Mouse (Mus musculus): ENCODE data around the gene Dock3. TPM values are rescaled to one million over a fixed set of nuclear protein-coding genes. Genes with fewer than 3 reads are reported as not detected.

The Dock3 gene
- polyA plus RNA-seq, 1 experiment from 2014 or later = 1.7 TPM

DNA sequence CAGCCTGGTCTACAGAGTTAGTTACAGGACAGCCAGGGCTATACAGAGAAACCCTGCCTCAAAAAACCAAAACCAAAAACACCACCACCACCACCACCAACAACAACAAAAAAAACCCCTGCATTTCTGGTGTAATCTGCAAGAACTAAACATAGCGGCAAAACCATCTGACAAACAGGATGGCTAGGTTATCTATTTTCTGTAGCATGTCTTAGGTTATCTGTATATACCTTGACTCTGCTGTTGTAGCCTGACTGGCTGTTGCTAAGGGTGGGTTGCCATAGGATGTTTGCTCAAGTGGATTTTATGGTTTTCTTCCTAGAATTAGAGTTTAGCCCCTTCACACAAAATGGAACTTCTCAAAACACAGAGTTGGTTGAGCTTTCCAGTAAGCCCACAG is 38.1 kb upstream of the Dock3 start:
- 97% methylated on average over 1 of the region's 1 CpGs for WGBS
- no peaks in the 10 kb centered on the region for H3K36me3 ChIP-seq (replicated peaks)
- peaks cover 8% of the 10 kb centered on the region; the same call in 1 of the 2 replicates for H3K4me1 ChIP-seq
- H3K9me3 ChIP-seq = no peaks in the 10 kb centered on the region
- H3K4me3 ChIP-seq = no peak overlapping the region
- 0 out of 2 replicates have a peak, but pooled peaks cover 3% of the 10 kb centered on the region for H3K27me3 ChIP-seq (replicated peaks; ENCODE audit: low read depth, poor library complexity, severe bottlenecking)
- no peak for DNase-seq (ENCODE audit: low spot score)
- no peak overlapping the region for H3K27ac ChIP-seq (replicated peaks)

DNA sequence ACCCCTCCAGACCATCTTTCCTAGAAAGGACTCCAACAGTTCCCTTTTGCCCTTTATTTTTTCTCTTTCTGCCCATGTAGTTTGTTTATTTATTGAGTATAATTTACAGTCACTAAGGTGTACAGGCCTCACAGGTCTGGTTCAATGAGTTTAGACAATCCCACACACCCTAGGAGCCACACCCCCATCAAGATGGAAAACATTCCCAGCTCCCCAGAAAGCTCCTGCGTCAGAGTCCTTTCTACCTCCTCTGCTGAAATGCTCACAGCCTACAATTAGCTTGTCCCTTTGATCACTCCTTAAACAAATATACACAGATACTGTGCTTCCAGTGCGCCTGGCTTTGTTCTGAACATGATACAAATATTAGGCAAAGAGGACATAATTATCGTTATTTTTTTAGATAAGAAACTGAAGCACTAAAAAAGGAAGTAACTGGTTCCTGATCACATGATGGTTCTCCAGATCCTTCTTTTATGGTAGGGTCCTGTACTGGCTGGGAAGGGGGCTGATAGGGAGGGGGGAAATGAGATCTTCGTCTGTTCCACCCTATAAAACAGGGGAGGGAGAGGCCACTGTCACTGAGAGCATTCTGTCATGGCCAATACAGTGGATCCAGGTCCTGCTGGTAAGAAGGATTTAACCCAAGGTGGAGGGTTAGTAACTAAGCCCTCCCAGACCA is 36.2 kb upstream of the Dock3 start:
- Histone ChIP-seq H3K27me3 (replicated peaks; ENCODE audit: low read depth, poor library complexity, severe bottlenecking) (0 out of 2 replicates have a peak, but pooled peaks cover 3% of the 10 kb centered on the region), H3K4me1 (peaks cover 8% of the 10 kb centered on the region; the same call in 1 of the 2 replicates), H3K9me3 (no peaks in the 10 kb centered on the region), H3K27ac (replicated peaks) (no peak overlapping the region), H3K36me3 (replicated peaks) (no peaks in the 10 kb centered on the region), H3K4me3 (no peak overlapping the region)
- no peak for DNase-seq (ENCODE audit: low spot score)
- WGBS = 58% methylated on average over 4 of the region's 4 CpGs

DNA sequence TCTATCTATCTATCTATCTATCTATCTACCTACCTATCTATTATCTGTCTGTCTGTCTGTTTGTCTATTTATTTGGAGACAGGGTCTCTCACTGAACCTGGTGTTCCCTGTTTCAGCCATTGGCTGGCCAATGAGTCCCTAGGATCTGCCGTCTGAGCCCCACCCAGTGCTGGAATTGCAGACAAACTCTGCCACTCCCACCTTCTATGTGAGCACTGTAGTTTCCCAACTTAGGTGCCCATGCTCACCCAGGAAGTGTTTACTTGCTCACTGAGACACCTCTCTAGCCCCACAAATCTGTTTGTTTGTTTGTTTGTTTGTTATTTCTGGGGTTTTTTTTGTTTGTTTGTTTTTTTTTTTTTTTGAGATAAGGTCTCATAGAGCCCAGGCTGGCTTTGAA is 35.3 kb upstream of the Dock3 start:
- H3K36me3 ChIP-seq (replicated peaks) = no peaks in the 10 kb centered on the region
- H3K27ac ChIP-seq (replicated peaks) = no peak overlapping the region
- 0 out of 2 replicates have a peak, but pooled peaks cover 3% of the 10 kb centered on the region for H3K27me3 ChIP-seq (replicated peaks; ENCODE audit: low read depth, poor library complexity, severe bottlenecking)
- no peaks in the 10 kb centered on the region for H3K9me3 ChIP-seq
- no peak for DNase-seq (ENCODE audit: low spot score)
- 76% methylated on average over 1 of the region's 1 CpGs for WGBS
- no peak overlapping the region for H3K4me3 ChIP-seq
- peaks cover 8% of the 10 kb centered on the region; the same call in 1 of the 2 replicates for H3K4me1 ChIP-seq

DNA sequence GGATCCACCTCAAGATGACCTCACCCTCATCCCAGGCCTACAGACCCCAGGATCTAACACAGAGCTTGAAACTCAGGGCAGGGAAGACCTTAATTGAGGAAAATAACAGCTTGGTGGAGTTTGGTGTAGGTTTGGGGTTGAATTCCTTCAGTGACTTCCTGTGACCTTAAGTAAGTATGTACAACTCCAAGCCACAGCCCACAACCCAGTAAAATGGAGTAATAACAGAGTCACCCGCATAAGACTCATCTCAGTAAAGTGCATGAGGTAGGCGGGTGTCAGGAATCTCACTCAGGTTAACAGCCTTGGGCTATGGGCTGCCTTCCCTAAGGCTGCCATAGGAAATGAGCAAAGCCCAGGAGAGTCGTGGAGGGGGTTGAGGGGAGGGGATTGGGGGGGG is 33.0 kb upstream of the Dock3 start:
- H3K9me3 ChIP-seq = no peaks in the 10 kb centered on the region
- WGBS = 63% methylated on average over 3 of the region's 3 CpGs
- peaks cover 8% of the 10 kb centered on the region; the same call in 1 of the 2 replicates for H3K4me1 ChIP-seq
- H3K27me3 ChIP-seq (replicated peaks; ENCODE audit: low read depth, poor library complexity, severe bottlenecking) = no peaks in the 10 kb centered on the region
- H3K36me3 ChIP-seq (replicated peaks) = no peaks in the 10 kb centered on the region
- no peak for DNase-seq (ENCODE audit: low spot score)
- no peak overlapping the region for H3K4me3 ChIP-seq
- H3K27ac ChIP-seq (replicated peaks) = no peak overlapping the region

DNA sequence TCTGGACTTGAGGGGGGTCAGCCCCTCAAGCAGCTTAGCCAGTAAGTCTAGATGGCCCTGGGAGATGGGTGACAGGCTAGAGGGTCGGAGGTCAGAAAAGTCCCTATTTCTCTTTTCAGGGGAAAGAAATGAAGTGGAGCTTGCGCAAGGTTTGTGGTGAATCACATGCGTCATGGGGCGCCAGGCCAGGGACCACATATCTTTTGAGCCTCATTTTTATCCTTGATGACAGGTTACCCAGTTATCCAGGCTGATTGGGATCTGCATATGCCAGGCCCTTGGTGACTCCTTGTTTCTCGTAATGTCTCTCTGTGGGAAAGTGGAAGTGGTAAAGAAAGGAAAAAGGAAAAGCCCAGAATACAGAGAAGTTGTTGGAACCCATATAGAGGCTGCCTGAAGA is 32.2 kb upstream of the Dock3 start:
- Histone ChIP-seq H3K9me3 (no peaks in the 10 kb centered on the region), H3K36me3 (replicated peaks) (no peaks in the 10 kb centered on the region), H3K27me3 (replicated peaks; ENCODE audit: low read depth, poor library complexity, severe bottlenecking) (no peaks in the 10 kb centered on the region), H3K4me3 (no peak overlapping the region), H3K4me1 (peaks cover 8% of the 10 kb centered on the region; the same call in 1 of the 2 replicates), H3K27ac (replicated peaks) (no peak overlapping the region)
- no peak for DNase-seq (ENCODE audit: low spot score)
- WGBS = 92% methylated on average over 5 of the region's 5 CpGs

DNA sequence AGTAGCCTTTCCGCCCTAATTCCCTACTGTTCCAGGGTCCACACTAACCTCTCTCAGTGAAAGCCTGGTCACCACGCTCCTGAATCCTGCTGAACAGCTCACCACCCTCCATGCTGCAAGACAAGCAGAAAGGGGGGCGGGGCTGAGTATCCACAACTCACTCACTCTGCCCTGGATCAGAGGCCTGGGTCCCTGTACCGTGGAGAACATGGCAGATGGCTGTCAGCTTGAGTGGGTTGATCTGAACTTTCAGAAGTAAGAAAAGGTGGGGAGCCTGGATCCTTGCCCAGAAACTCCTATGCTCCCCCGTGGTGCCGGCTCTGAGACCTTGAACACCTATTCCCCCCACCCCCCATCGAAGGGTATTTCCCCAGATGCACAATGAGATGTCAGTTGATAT is 30.7 kb upstream of the Dock3 start:
- H3K36me3 ChIP-seq (replicated peaks) = no peaks in the 10 kb centered on the region
- H3K4me1 ChIP-seq = peaks cover 8% of the 10 kb centered on the region; the same call in 1 of the 2 replicates
- no peak overlapping the region for H3K4me3 ChIP-seq
- no peak for DNase-seq (ENCODE audit: low spot score)
- H3K27me3 ChIP-seq (replicated peaks; ENCODE audit: low read depth, poor library complexity, severe bottlenecking) = no peaks in the 10 kb centered on the region
- 81% methylated on average over 7 of the region's 7 CpGs for WGBS
- H3K27ac ChIP-seq (replicated peaks) = no peak overlapping the region
- no peaks in the 10 kb centered on the region for H3K9me3 ChIP-seq

DNA sequence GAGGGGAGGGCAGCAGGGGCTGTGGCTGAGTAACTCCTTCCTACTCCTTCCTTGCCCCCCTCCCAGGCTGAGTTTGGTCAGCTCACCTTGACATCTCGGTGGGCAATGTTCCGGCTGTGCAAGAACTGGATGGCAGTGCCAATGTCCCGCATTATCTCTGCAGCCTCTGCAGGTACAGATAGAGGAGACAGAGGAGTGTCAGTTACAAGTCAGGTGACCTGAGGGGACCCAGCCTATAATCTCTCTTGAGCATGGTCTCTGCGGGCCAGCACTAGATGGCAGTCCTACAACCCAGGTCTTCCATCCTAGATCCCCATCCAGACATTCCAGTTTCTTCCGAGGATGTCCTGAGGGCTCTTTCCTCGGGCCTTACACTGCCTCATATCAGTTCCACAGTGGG is 30.1 kb upstream of the Dock3 start:
- H3K4me1 ChIP-seq = peaks cover 8% of the 10 kb centered on the region; the same call in 1 of the 2 replicates
- DNase-seq (ENCODE audit: low spot score) = no peak
- H3K27ac ChIP-seq (replicated peaks) = no peak overlapping the region
- no peaks in the 10 kb centered on the region for H3K9me3 ChIP-seq
- no peaks in the 10 kb centered on the region for H3K27me3 ChIP-seq (replicated peaks; ENCODE audit: low read depth, poor library complexity, severe bottlenecking)
- WGBS = 78% methylated on average over 6 of the region's 6 CpGs
- no peak overlapping the region for H3K4me3 ChIP-seq
- no peaks in the 10 kb centered on the region for H3K36me3 ChIP-seq (replicated peaks)

DNA sequence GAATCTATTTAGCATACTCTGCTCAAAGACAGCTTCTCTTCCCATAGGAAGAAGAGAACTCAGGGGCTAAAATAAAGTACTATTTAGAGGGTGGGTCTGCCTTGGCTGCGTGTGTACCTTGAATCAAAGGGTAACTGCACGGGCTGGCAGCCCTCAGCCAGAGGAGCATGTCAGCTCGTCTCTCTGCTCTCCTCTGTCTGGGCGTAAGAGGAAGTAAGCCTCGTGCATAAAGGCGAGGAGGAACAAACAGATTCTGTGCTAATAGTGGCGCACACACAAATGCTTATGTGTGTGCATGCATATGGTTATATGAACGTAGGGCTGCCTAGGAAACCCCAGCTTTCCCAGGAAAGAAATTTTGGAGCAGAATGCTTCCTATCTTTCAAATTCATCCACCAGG is 29.1 kb upstream of the Dock3 start:
- Histone ChIP-seq H3K4me3 (no peak overlapping the region), H3K9me3 (no peaks in the 10 kb centered on the region), H3K4me1 (0 out of 2 replicates have a peak, but pooled peaks cover 5% of the 10 kb centered on the region), H3K27ac (replicated peaks) (no peak overlapping the region), H3K36me3 (replicated peaks) (no peaks in the 10 kb centered on the region), H3K27me3 (replicated peaks; ENCODE audit: low read depth, poor library complexity, severe bottlenecking) (no peaks in the 10 kb centered on the region)
- no peak for DNase-seq (ENCODE audit: low spot score)
- 66% methylated on average over 8 of the region's 8 CpGs for WGBS

DNA sequence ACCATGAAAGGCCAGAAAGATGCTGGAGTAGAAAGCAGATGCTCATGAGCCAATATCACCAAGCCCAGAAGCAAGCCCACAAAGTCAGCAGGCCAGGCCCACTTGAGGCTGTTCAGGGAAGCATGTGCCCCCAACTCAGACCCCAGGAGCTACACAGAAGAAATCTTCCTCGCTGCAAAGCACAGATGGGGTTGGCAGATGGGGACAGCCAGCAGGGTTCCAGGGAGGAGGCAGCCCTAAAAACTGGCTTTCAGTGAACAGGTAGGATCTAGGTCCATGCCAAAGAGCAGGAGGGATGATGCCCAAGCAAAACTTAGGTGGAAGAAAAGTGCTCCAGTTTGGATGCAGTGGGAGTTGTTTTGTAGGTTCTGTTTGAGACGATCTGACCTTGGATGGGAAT is 28.7 kb upstream of the Dock3 start:
- DNase-seq (ENCODE audit: low spot score) = no peak
- Histone ChIP-seq H3K4me3 (no peak overlapping the region), H3K36me3 (replicated peaks) (no peaks in the 10 kb centered on the region), H3K27me3 (replicated peaks; ENCODE audit: low read depth, poor library complexity, severe bottlenecking) (no peaks in the 10 kb centered on the region), H3K9me3 (no peaks in the 10 kb centered on the region), H3K4me1 (0 out of 2 replicates have a peak, but pooled peaks cover 8% of the 10 kb centered on the region), H3K27ac (replicated peaks) (no peak overlapping the region)
- 80% methylated on average over 2 of the region's 2 CpGs for whole genome bisulfite sequencing

DNA sequence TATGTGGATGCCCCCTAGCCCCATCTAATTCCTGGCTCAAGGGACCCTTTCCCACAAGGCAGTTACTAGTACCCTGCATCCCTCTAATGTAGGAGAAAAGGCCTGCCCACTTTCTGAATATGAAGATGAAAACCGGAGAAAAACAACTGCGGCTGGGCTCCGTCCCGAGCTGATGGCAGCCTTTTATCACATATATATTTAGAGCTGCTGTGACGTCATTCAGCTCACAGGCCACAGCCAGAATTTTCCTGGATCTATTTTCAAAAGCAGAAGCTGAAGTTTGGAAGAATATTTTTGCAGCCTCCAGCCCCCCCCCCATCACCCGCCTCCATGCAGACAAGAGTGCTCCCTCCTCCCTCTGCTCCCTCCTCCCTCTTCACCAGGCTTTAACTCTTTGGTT is 27.9 kb upstream of the Dock3 start:
- no peak for DNase-seq (ENCODE audit: low spot score)
- 76% methylated on average over 6 of the region's 6 CpGs for whole genome bisulfite sequencing
- Histone ChIP-seq H3K9me3 (no peaks in the 10 kb centered on the region), H3K27ac (replicated peaks) (no peak overlapping the region), H3K4me1 (0 out of 2 replicates have a peak, but pooled peaks cover 7% of the 10 kb centered on the region), H3K4me3 (no peak overlapping the region), H3K36me3 (replicated peaks) (no peaks in the 10 kb centered on the region), H3K27me3 (replicated peaks; ENCODE audit: low read depth, poor library complexity, severe bottlenecking) (no peaks in the 10 kb centered on the region)

DNA sequence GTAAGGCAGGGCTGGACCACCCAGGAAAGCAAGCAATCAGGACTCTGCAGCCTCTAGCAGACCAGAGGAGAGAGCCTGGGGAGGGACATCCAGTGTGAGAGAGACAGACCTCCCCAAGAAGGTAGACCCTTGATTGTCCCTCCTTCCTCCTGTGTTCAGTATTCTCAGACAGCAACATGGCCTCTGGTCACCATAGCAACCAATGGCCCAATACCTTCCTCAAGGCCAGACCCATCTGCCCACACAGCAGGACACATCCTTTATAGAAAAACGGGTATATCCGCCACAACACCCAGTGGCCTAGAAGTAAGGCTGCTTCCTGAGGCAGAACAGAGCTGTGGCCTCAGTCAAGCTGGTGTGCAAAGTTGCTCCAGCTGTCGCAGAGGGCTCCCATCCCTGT is 23.9 kb upstream of the Dock3 start:
- H3K27me3 ChIP-seq (replicated peaks; ENCODE audit: low read depth, poor library complexity, severe bottlenecking) = no peaks in the 10 kb centered on the region
- DNase-seq (ENCODE audit: low spot score) = no peak
- no peaks in the 10 kb centered on the region for H3K36me3 ChIP-seq (replicated peaks)
- H3K4me1 ChIP-seq = 0 out of 2 replicates have a peak, but pooled peaks cover 7% of the 10 kb centered on the region
- H3K9me3 ChIP-seq = no peaks in the 10 kb centered on the region
- H3K4me3 ChIP-seq = no peak overlapping the region
- WGBS = 54% methylated on average over 3 of the region's 3 CpGs
- no peak overlapping the region for H3K27ac ChIP-seq (replicated peaks)

DNA sequence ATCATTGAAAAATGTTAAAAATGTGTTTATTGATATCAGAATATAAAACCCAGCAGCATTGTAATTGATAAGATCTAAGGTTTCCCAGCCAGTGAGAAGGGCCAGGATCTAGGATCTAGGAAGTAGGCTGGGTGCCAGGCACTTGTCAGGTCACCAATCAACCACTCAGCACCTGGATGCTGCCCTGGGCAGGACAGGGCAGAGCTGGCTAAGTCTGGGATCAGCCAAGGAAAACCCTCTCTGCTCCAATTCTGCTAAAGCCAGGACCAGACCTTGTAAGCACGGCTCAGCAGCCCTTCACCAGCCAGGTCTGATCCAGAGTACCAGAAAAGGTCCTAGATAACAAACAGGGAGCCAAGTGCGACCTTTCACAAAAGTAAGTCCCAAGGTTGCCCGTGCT is 23.2 kb upstream of the Dock3 start:
- Histone ChIP-seq H3K27ac (replicated peaks) (no peak overlapping the region), H3K9me3 (no peaks in the 10 kb centered on the region), H3K27me3 (replicated peaks; ENCODE audit: low read depth, poor library complexity, severe bottlenecking) (no peaks in the 10 kb centered on the region), H3K4me3 (no peak overlapping the region), H3K36me3 (replicated peaks) (no peaks in the 10 kb centered on the region), H3K4me1 (0 out of 2 replicates have a peak, but pooled peaks cover 7% of the 10 kb centered on the region)
- DNase-seq (ENCODE audit: low spot score) = no peak
- 88% methylated on average over 3 of the region's 3 CpGs for WGBS

DNA sequence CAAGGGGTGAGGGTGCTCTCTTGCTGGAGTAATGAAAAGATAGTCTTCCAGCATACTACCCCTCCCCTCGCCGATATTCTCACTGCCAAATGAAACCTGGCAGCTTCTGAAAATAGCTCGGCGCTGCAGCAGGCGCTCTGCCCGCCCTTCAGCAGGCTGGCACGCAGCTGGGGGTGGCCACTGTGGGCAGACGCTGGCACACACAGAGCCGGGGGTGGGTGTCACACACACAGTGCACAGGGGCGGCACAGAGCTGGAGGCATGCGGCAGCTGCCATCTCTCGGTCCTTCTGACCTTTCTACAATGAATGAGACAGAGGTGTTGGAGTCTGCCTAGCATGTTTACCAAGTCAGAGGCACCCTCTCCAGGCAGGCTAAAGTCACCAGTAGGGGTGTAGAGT is 22.8 kb upstream of the Dock3 start:
- Histone ChIP-seq H3K36me3 (replicated peaks) (no peaks in the 10 kb centered on the region), H3K27me3 (replicated peaks; ENCODE audit: low read depth, poor library complexity, severe bottlenecking) (no peaks in the 10 kb centered on the region), H3K9me3 (no peaks in the 10 kb centered on the region), H3K27ac (replicated peaks) (no peak overlapping the region), H3K4me3 (no peak overlapping the region), H3K4me1 (0 out of 2 replicates have a peak, but pooled peaks cover 7% of the 10 kb centered on the region)
- 84% methylated on average over 12 of the region's 12 CpGs for WGBS
- DNase-seq (ENCODE audit: low spot score) = no peak

Data from embryonic facial prominence, embryonic 10.5 days (tissue).